Mouse (Mus musculus): Measurements from ENCODE around the gene Adcy1.

DNA sequence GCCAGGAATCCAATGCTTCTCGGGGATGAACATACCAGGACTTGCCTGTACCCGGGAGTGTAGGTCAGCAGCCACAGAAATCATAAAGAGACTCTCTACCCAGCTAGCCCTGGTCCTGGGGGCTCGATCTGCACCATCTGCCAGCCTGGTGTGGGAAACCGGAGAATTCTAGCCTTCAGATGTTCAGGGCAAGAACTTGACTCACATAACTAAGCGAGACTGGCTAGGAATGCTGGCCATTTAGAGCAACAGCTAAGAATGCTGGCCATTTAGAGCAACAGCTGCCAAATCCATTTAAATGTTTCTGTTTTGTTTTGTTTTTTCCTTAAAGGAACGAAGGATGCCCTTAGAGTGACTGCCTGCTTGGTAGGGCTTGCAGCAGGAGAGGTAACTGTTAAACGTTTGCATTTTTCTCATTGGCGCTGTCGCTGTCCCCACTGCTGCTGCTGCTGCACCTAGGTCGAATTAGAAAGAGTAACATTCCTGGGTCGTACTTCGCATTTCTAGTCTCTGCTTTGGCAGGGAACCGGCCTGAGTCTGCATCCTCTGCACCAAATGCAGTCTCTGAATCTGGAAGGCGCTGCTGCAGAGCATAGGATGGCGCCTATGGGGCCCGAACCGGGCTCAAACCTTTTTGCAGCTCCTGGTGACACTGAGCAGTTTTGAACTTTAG lies 149.0 kb downstream of the Adcy1 start:
- TF ChIP-seq ZC3H11A (IDR thresholded peaks at IDR 0.05; ENCODE audit: borderline replicate concordance, low read depth, low read length): no peak
- TF ChIP-seq MAFK (IDR thresholded peaks at IDR 0.05; ENCODE audit: insufficient read depth, low read depth, low read length): no peak
- no peak for TF ChIP-seq HCFC1 (IDR thresholded peaks at IDR 0.05; ENCODE audit: borderline replicate concordance, insufficient read depth, low read length)
- no peak for TF ChIP-seq CHD2 (IDR thresholded peaks at IDR 0.05; ENCODE audit: low read depth, low read length)
- TF ChIP-seq ZNF384 (IDR thresholded peaks at IDR 0.05; ENCODE audit: low read depth, low read length): no peak

All from ES-E14 (cell line).